Mouse (Mus musculus): ENCODE measurements around the gene Specc1.

The Specc1 gene

DNA sequence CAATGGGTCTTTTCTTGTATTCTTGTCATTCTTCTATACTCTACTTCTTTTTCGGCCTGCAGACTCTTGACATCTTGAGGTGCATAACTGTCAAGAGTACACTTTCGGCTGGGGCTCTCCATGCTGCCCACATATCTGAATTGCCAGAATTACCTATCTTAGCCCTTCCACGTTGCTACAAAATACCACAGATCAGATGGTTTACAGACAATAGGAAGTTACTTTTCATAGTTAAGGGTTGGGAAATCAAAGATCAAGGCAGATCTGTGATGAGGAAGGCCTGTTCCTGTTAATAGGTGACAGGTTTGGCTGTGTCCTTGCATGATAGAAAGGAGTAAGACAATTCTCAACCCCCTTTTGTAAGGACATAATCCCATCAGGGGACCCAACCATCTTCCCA, 209.9 kb downstream of the Specc1 start:
- DNase-seq (ENCODE audit: low read depth, low spot score): no peak

DNA sequence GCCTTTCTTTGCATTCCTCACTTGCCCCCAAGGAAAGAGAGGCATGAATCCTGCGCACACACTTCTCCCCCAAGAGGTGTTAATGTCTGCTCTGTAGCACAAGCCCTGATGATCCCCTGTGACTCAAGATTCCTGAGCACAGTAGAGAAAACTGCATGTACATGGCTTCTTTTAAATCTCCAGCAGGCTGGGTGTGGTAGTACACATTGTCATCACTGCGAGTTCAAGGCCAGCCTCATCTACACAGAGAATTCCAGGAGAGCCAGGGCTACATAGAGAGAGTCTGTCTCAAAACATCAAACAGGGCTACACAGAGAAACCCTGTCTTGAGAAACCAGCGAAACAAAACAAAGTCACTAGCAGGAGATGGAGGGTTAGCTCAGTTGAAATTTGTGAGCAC, 211.6 kb downstream of the Specc1 start:
- no peak for DNase-seq (ENCODE audit: low read depth, low spot score)

DNA sequence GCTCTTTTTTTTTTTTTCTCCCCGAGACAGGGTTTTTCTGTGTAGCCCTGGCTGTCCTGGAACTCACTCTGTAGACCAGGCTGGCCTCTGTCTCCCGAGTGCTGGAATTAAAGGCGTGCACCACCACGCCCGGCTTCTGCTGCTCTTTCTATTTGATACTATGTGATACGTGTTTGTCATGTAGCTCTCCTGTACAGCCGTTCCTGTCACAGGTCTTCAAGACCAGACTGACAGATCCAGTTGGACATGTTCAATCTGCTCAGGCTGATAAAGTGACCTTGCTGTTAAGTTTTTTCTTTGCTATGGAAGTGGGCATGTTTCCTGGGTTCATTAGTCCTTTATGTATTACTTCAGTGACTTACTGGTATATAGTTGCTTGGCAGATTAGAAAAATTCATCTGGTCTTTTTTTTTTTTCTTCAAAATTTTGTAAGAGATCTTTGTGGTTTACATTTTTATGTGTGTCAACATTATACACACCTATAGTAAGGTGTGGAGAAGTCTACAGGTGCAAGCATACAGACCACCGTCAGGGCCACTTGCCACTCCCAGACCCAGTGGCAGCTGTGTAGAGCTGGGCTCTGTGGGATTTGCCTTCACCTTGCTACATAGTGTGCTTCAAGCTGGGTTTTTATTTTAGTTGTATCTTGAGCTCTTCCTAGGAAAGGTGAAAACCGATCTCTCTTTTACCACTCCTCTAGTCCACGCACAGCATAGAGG, 221.0 kb downstream of the Specc1 start:
- DNase-seq (ENCODE audit: low read depth, low spot score): no peak

GRCm38 (mm10) chr11:62180791-62181190, 224.2 kb downstream of the Specc1 start:
- no peak for DNase-seq (ENCODE audit: low read depth, low spot score)

GRCm38 (mm10) chr11:62184900-62185299, 228.3 kb downstream of the Specc1 start:
- no peak for DNase-seq (ENCODE audit: low read depth, low spot score)

GRCm38 (mm10) chr11:62187074-62187473, 230.5 kb downstream of the Specc1 start:
- DNase-seq (ENCODE audit: low read depth, low spot score): no peak

DNA sequence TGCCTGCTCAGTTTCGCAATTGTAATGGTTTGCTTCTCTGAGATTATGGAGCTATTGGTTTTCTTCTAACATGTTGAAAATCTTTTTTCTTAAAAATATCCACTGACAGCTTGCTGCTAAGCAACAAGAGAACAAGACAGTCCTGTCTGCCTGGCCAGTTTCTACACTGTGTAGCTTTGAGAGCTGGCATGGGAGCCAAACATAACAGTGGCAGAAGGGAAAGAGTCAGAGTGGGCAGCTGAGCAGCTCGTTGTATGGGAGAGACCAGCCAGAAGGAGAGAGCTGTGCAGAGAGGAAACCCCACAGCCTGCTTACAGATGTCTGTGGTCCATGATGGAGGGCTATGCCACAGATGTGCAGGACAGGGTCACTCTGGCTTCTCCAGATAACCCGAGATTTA, 235.5 kb downstream of the Specc1 start:
- no peak for DNase-seq (ENCODE audit: low read depth, low spot score)

- no peak for DNase-seq (ENCODE audit: low read depth, low spot score)
Measured at GRCm38 (mm10) chr11:62193116-62193515, 236.6 kb downstream of the Specc1 start.

GRCm38 (mm10) chr11:62194217-62194616, 237.7 kb downstream of the Specc1 start:
- no peak for DNase-seq (ENCODE audit: low read depth, low spot score)

DNA sequence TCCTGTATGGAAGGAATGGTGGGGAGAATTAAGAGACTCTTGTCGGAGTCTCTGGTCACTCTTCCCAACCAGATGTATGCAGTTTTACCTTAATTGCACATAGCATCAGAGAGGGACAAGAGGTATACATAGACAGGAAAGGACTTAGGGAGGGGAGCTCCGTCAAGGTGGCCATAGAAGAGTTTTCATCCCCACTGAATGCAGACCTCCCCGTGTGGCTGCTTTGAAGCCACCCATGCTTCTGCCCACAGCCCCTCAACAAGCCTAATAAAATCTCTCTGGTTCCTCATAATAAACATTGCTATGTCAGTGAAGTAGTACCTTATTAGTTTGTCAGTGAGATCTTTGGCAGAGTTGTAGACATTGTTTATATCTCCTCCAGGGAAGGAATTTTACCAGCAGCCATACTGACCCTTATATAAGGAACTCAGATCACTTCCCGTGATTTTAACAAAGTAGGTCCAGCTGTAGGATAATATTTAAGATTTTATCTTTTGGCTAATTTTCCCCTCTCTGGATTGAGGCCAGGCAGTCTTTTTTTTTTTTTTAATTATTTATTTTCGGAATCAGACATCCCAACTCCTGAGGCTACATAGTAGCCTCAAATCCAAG, 244.4 kb downstream of the Specc1 start:
- no peak for DNase-seq (ENCODE audit: low read depth, low spot score)

DNA sequence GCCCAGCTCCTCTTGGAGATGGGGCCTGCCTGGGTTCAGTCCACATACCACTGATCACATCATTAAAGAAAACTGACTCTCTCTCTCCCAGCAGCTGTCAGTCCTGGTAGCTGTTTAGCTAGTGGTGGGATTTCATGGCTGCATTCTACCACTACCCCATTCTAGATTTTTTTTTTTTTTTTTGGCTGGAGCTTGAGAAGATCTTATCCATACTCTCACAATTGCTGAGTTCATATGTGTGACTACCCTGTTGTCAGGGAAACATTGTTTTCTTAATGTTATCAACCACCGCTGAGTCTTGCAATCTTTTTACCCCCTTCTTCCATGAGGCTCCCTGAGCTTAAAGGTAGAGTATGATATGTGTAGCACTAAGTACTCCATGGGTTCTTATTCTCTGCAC, 246.1 kb downstream of the Specc1 start:
- no peak for DNase-seq (ENCODE audit: low read depth, low spot score)

- DNase-seq (ENCODE audit: low read depth, low spot score): no peak
Measured at GRCm38 (mm10) chr11:62209111-62209510, 252.5 kb downstream of the Specc1 start.

- DNase-seq (ENCODE audit: low read depth, low spot score): no peak
Measured at GRCm38 (mm10) chr11:62209891-62210290, 253.3 kb downstream of the Specc1 start.

DNA sequence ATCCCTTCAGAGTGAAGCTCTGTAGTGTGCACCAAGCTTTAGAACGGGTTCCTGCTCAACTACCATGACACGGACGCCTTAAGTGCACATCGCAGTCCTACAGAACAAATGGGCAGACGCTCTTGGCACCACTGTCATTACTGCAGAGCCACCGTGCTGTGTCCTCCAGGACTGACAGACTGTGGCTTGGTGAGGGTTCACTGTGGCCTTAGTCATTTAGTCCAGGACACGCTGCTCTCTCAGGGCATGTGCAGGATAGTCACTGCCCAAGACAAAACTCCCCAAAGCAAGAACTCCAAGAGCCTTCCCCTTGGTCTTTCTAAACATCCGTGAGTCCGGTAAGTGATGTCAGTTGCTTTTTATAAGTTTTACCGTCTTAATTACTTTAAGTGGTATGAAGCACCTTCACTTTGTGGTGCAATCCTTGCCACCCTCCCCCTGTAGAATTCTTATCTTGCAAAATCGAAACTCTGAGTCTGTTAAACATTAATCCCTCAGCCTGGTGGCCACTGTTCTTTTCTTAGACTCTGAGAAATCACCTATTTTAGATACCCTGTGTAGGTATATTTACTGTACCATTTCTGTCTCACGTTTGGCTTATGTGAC, 256.9 kb downstream of the Specc1 start:
- no peak for DNase-seq (ENCODE audit: low read depth, low spot score)

DNA sequence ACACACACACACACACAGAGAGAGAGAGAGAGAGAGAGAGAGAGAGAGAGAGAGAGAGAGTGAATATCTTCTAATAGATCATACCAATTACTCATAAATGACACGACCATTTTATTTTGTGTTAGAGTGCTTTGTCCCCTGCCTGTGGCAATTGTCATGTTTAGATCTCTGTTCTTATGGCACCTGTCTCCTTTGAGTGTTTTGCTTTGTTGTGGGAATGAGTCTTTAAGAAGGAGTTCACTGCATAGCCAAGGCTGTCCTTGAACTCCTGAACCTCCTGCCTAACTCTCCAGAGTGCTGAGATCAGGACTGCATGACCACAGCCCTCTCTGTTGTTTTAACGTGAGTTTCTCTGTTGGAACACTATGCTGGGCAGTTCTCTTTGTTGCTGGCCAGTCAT, 258.5 kb downstream of the Specc1 start:
- DNase-seq (ENCODE audit: low read depth, low spot score): no peak

- no peak for DNase-seq (ENCODE audit: low read depth, low spot score)
Measured at GRCm38 (mm10) chr11:62217751-62218150, 261.2 kb downstream of the Specc1 start.

GRCm38 (mm10) chr11:62220756-62221510, 264.4 kb downstream of the Specc1 start:
- no peak for DNase-seq (ENCODE audit: low read depth, low spot score)

DNA sequence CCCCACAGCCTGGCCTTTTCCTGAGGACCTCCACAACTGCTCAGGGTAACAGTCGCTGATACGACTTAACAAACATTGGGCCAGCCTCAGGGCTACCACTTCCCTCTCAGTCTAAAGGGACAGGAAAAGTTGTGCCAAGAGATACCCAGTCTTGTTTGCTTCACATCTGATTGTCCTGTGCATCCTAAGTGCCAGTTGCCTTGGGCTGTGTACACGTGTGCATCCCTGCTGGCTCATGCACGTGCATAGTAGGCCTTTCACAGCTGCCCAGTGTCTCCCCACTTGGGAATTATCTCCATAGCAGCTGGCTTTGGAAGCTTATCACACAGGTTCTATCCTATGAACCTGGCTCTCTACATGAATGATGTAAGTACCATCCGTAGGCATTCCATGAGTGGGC, 266.9 kb downstream of the Specc1 start:
- DNase-seq (ENCODE audit: low read depth, low spot score): no peak

GRCm38 (mm10) chr11:62223962-62224361, 267.4 kb downstream of the Specc1 start:
- no peak for DNase-seq (ENCODE audit: low read depth, low spot score)

DNA sequence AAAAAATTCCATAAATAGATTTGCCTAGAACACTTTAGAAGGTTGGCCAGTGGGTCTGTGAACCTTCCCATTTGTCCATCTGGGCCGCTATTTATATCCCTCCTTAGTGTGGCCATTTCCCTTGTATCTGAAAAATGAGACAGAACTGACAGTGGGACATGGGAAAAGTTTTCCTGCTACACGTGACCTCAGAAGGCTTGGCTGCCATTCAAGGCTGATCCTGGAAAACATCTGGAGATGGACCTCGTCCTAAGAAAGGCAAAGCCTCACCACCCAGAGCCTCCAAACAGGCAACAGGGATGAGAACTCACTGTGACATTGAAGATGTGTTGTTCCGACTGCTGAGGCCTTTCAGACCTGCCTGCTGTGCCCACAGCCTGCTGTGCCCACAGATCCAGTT, 268.2 kb downstream of the Specc1 start:
- no peak for DNase-seq (ENCODE audit: low read depth, low spot score)

- no peak for DNase-seq (ENCODE audit: low read depth, low spot score)
Measured at GRCm38 (mm10) chr11:62240631-62241261, 284.2 kb downstream of the Specc1 start.

- no peak for DNase-seq (ENCODE audit: low read depth, low spot score)
Measured at GRCm38 (mm10) chr11:62243871-62244270, 287.3 kb downstream of the Specc1 start.

Measured in telencephalon, adult 2 months (tissue).